Mouse (Mus musculus) liver, postnatal 0 days (tissue): ENCODE measurements around the gene Dstyk. TPM values are rescaled to one million over a fixed set of nuclear protein-coding genes. Genes with fewer than 3 reads are reported as not detected.

ENCODE experiments used
- ATAC-seq: fragments of 200-750 bp; cut with Nextera tagmentation; 2 replicates; pipeline ENCODE4 v1.8.0; 2017; ENCODE audit warnings: mild to moderate bottlenecking, moderate library complexity
- DNase-seq: peaks from one replicate; pipeline ENCODE4 v3.0.0-alpha.2; 2016
- H3K27ac ChIP-seq: fragments of 300-500 bp; sonication (generic); 2 replicates; pipeline ENCODE4 v1.5.1; 2014; ENCODE audit warnings: antibody characterized with exemption, moderate library complexity, mild to moderate bottlenecking, low read depth
- H3K27me3 ChIP-seq: fragments of 300-500 bp; sonication (generic); 2 replicates; pipeline ENCODE4 v1.6.1; 2014; ENCODE audit warnings: low read length, control low read depth, mixed read lengths; ENCODE audit not compliant: insufficient read depth
- H3K36me3 ChIP-seq: fragments of 300-500 bp; sonication (generic); replicated peaks from 2 replicates; pipeline ENCODE4 v1.6.1; 2014; ENCODE audit warnings: mild to moderate bottlenecking, control low read depth, low read length, moderate library complexity, mixed read lengths; ENCODE audit not compliant: insufficient read depth
- H3K4me1 ChIP-seq: fragments of 300-500 bp; sonication (generic); 2 replicates; pipeline ENCODE4 v1.6.1; 2014; ENCODE audit warnings: antibody characterized with exemption, mild to moderate bottlenecking, control low read depth; ENCODE audit not compliant: insufficient read depth
- H3K4me2 ChIP-seq: fragments of 300-500 bp; sonication (generic); 2 replicates; pipeline ENCODE4 v1.6.1; 2014; ENCODE audit warnings: low read depth, mild to moderate bottlenecking, low read length, moderate library complexity, mixed read lengths
- H3K4me3 ChIP-seq: fragments of 300-500 bp; sonication (generic); 2 replicates; pipeline ENCODE4 v1.5.1; 2014; ENCODE audit warnings: low read depth, low read length
- H3K9ac ChIP-seq: fragments of 300-500 bp; sonication (generic); replicated peaks from 2 replicates; pipeline ENCODE4 v1.6.1; 2014; ENCODE audit warnings: mild to moderate bottlenecking, moderate library complexity
- H3K9me3 ChIP-seq: fragments of 300-500 bp; sonication (generic); 2 replicates; pipeline ENCODE4 v1.6.1; 2016; ENCODE audit warnings: mild to moderate bottlenecking, control low read depth, low read length, mixed read lengths
- CTCF ChIP-seq: sonication (generic); IDR thresholded peaks from 2 replicates; pipeline ENCODE4 v1.5.1; 2016; ENCODE audit warnings: antibody characterized with exemption, low read depth
- EP300 ChIP-seq: IDR thresholded peaks from 2 replicates; pipeline ENCODE4 v1.6.1; 2016; ENCODE audit warnings: antibody characterized with exemption, low read depth, mild to moderate bottlenecking
- WGBS: fragments of 180-500 bp; shearing (Covaris S2); extraction: QIAGEN DNeasy Blood & Tissue Kit; methylation state at CpG from one replicate; pipeline ENCODE4 v1.1.7; 2014; ENCODE audit not compliant: insufficient replicate concordance; 5-methylcytosine and 5-hydroxymethylcytosine counted together
- polyA plus RNA-seq: library from polyadenylated mRNA; unstranded; fragments of >200 nt; fragmentation: Nextera tagmentation; extraction: Ambion mirVana; gene quantifications from 2 replicates; pipeline ENCODE4 v1.2.1, GENCODE M21; 2015

The Dstyk gene
- polyA plus RNA-seq, 1 experiment from 2014 or later: 2.9 TPM

GRCm38 (mm10) chr1:132377811-132378210, 39.5 kb upstream of the Dstyk start:
- TF ChIP-seq EP300: peak; percentile 32; the same call in 1 of the 2 replicates
- TF ChIP-seq CTCF: no peak
- Histone ChIP-seq H3K4me1 (peaks cover 47% of the 10 kb centered on the region), H3K4me3 (no peak overlapping the region), H3K9me3 (no peaks in the 10 kb centered on the region), H3K27ac (peak overlapping the region; percentile 40; the same call in 1 of the 2 replicates), H3K9ac (no peak overlapping the region), H3K27me3 (no peaks in the 10 kb centered on the region), H3K36me3 (peaks cover 4% of the 10 kb centered on the region), H3K4me2 (0 out of 2 replicates have a peak overlapping the region, but pooled peaks have one; percentile 63)
- 63% methylated on average over 3 of the region's 3 CpGs for WGBS
- DNase-seq (no peak), ATAC-seq (0 out of 2 replicates have a peak, but pooled peaks have one; percentile 6)

GRCm38 (mm10) chr1:132380550-132381100, 36.7 kb upstream of the Dstyk start:
- no peaks in the 10 kb centered on the region for H3K27me3 ChIP-seq
- no peak for TF ChIP-seq EP300
- TF ChIP-seq CTCF: no peak
- 84% methylated on average over 27 of the region's 27 CpGs for WGBS
- H3K4me1 ChIP-seq: peaks cover 28% of the 10 kb centered on the region
- H3K36me3 ChIP-seq: peaks cover 5% of the 10 kb centered on the region
- no peak overlapping the region for H3K27ac ChIP-seq
- no peak for DNase-seq
- H3K4me2 ChIP-seq: peak overlapping the region; percentile 59; the same call in 1 of the 2 replicates
- H3K9me3 ChIP-seq: no peaks in the 10 kb centered on the region
- H3K4me3 ChIP-seq: no peak overlapping the region
- no peak overlapping the region for H3K9ac ChIP-seq
- no peak for ATAC-seq

GRCm38 (mm10) chr1:132381929-132382328, 35.4 kb upstream of the Dstyk start:
- Histone ChIP-seq H3K27ac (peak overlapping the region; percentile 68), H3K9ac (peak overlapping the region; percentile 36), H3K27me3 (no peaks in the 10 kb centered on the region), H3K36me3 (peaks cover 5% of the 10 kb centered on the region), H3K4me2 (peak overlapping the region; percentile 59), H3K4me1 (peaks cover 25% of the 10 kb centered on the region), H3K9me3 (no peaks in the 10 kb centered on the region), H3K4me3 (peak overlapping the region; percentile 29)
- WGBS: 36% methylated on average over 10 of the region's 10 CpGs
- peak; percentile 58 for DNase-seq
- TF ChIP-seq CTCF: peak; percentile 27; the same call in 1 of the 2 replicates
- peak; percentile 91 for TF ChIP-seq EP300
- ATAC-seq: peak; percentile 79

- peaks cover 26% of the 10 kb centered on the region for H3K4me1 ChIP-seq
- H3K9ac ChIP-seq: no peak overlapping the region
- H3K36me3 ChIP-seq: peaks cover 5% of the 10 kb centered on the region
- no peaks in the 10 kb centered on the region for H3K27me3 ChIP-seq
- no peaks in the 10 kb centered on the region for H3K9me3 ChIP-seq
- DNase-seq (no peak), ATAC-seq (no peak)
- no peak overlapping the region for H3K4me3 ChIP-seq
- H3K27ac ChIP-seq: no peak overlapping the region
- H3K4me2 ChIP-seq: no peak overlapping the region
- no peak for TF ChIP-seq EP300
- no peak for TF ChIP-seq CTCF
- WGBS: 79% methylated on average over 8 of the region's 8 CpGs
Measured at GRCm38 (mm10) chr1:132384001-132384554, 33.3 kb upstream of the Dstyk start.

- TF ChIP-seq EP300: no peak
- no peak for TF ChIP-seq CTCF
- ATAC-seq: no peak
- Histone ChIP-seq H3K4me1 (peaks cover 26% of the 10 kb centered on the region), H3K27ac (no peak overlapping the region; the same call in 1 of the 2 replicates), H3K36me3 (peaks cover 5% of the 10 kb centered on the region), H3K9me3 (no peaks in the 10 kb centered on the region), H3K9ac (no peak overlapping the region), H3K4me2 (peak overlapping the region; percentile 90), H3K27me3 (no peaks in the 10 kb centered on the region), H3K4me3 (no peak overlapping the region)
- DNase-seq: no peak
- WGBS: 69% methylated on average over 14 of the region's 14 CpGs
Measured at GRCm38 (mm10) chr1:132385266-132385665, 32.1 kb upstream of the Dstyk start.

GRCm38 (mm10) chr1:132385711-132386110, 31.6 kb upstream of the Dstyk start:
- WGBS: 77% methylated on average over 4 of the region's 4 CpGs
- Histone ChIP-seq H3K27ac (no peak overlapping the region; the same call in 1 of the 2 replicates), H3K4me1 (peaks cover 26% of the 10 kb centered on the region), H3K9me3 (no peaks in the 10 kb centered on the region), H3K4me2 (peak overlapping the region; percentile 90), H3K9ac (no peak overlapping the region), H3K36me3 (peaks cover 5% of the 10 kb centered on the region), H3K4me3 (no peak overlapping the region), H3K27me3 (peaks cover under 1% of the 10 kb centered on the region)
- DNase-seq: no peak
- TF ChIP-seq CTCF (no peak), EP300 (no peak)
- ATAC-seq: no peak
